Mouse (Mus musculus) cortical plate, adult 2 months (tissue): Measurements from ENCODE around the gene Ptprm. TPM values are rescaled to one million over a fixed set of nuclear protein-coding genes. Genes with fewer than 3 reads are reported as not detected.

Experiments
- H3K27ac ChIP-seq: fragments of 200-500 bp; 2 replicates; pipeline ENCODE4 v1.5.1; 2012; ENCODE audit warnings: low read length, control low read depth, inconsistent platforms; ENCODE audit not compliant: insufficient read depth
- H3K4me1 ChIP-seq: fragments of 200-500 bp; 2 replicates; pipeline ENCODE4 v1.6.1; 2011; ENCODE audit warnings: low read length; ENCODE audit not compliant: control insufficient read depth, insufficient read depth
- H3K4me3 ChIP-seq: fragments of 200-500 bp; 2 replicates; pipeline ENCODE4 v1.5.1; 2011; ENCODE audit warnings: mild to moderate bottlenecking, low read length, control low read depth; ENCODE audit not compliant: insufficient read depth
- CTCF ChIP-seq: fragments of 200-500 bp; IDR thresholded peaks from 2 replicates; pipeline ENCODE4 v1.5.1; 2011; ENCODE audit warnings: mild to moderate bottlenecking, control low read depth, low read length; ENCODE audit not compliant: insufficient read depth; ENCODE audit errors: extremely low read depth
- POLR2A ChIP-seq: fragments of 200-500 bp; IDR thresholded peaks from 2 replicates; pipeline ENCODE4 v1.6.1; 2011; ENCODE audit warnings: mild to moderate bottlenecking, low read length, control low read depth; ENCODE audit not compliant: insufficient read depth; ENCODE audit errors: extremely low read depth
- polyA plus RNA-seq: library from polyadenylated mRNA; depleted of rRNA; stranded (reverse); fragments of >200 nt; gene quantifications from 2 replicates; pipeline ENCODE4 v1.2.3, GENCODE M21; 2012

Ptprm gene
- polyA plus RNA-seq, 1 experiment: 21.8 TPM

DNA sequence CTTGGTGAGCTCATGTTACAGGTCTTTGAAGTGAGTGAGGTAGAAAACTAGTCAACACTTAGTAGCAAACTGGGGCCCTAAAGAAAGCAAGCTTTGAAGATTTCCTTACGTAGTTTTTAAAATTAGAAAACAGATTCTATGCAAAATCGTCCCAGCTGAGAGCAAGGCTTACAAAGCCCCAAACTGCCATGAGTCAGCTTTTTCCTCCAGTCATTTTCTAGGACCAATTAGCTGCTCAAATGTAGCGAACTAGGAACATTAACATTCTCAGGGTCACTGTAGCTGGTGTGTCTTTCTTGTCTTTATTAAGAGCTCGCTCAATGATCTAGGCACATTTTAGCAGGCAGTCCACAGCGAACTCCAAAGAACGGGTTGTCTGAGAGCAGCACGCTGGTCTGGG is 153.1 kb downstream of the Ptprm start:
- no peak overlapping the region for H3K27ac ChIP-seq
- no peak overlapping the region for H3K4me3 ChIP-seq
- TF ChIP-seq POLR2A: no peak
- no peak for TF ChIP-seq CTCF
- peaks cover 3% of the 10 kb centered on the region for H3K4me1 ChIP-seq

DNA sequence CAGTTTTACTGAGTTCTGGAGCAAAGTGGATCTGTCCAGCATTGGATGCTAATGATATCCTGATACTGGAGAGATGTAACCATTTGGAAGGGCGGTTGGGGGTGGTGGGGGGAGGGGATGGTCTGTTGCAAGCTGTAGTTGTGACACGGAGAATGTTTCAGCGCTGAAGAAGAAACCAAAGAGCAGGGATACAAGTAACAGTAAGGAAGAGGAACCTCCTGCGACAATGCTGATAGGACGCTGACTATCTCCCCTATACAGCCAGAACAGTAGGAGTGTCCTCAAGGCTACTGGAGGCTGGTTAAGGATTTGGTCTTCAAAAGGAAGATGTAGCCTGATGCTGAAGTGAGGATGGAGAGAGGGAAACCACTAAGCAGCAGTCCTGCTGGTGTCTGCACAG is 160.5 kb downstream of the Ptprm start:
- no peaks in the 10 kb centered on the region for H3K4me1 ChIP-seq
- no peak for TF ChIP-seq POLR2A
- no peak for TF ChIP-seq CTCF
- no peak overlapping the region for H3K27ac ChIP-seq
- H3K4me3 ChIP-seq: no peak overlapping the region

DNA sequence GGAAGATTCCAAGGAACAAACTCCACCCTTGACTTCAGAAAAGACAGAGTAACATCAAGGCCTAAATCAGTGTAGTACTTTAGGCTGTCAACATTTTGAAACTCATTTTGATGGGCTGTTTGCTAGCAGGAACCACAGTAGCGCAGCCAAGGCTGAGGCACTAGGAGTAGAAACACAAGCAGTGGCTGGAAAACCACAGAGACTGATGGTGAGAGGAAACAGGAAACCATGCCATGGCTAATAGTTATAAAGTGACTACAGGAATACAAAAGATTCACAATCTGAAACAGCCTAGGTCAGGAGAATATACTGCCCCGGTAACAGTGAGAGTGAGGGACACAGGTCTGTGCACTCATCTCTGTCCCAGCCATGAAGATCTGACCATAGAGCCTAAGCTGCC is 165.7 kb downstream of the Ptprm start:
- H3K4me1 ChIP-seq: no peaks in the 10 kb centered on the region
- no peak overlapping the region for H3K27ac ChIP-seq
- H3K4me3 ChIP-seq: no peak overlapping the region
- no peak for TF ChIP-seq CTCF
- TF ChIP-seq POLR2A: no peak

DNA sequence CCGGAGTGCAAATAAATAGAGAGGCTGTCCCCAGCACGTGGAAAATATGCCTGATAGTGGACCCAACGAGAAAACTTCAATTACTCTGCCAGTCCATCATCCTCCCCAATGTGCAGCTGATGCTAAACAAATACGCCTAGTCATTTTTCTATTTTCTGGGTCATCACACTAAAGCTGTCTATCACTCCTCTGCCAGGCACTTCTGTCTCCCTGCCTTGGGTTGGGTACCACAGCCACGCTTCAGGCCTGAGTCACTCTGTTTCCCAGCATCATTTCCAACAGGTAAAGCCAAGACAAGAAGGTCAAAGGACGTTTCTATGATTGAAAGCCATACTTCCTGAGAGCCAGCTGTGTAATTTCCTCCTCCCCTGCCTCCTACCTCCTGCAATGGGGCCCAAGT is 167.4 kb downstream of the Ptprm start:
- TF ChIP-seq POLR2A: no peak
- TF ChIP-seq CTCF: no peak
- Histone ChIP-seq H3K4me1 (no peaks in the 10 kb centered on the region), H3K27ac (no peak overlapping the region), H3K4me3 (no peak overlapping the region)

DNA sequence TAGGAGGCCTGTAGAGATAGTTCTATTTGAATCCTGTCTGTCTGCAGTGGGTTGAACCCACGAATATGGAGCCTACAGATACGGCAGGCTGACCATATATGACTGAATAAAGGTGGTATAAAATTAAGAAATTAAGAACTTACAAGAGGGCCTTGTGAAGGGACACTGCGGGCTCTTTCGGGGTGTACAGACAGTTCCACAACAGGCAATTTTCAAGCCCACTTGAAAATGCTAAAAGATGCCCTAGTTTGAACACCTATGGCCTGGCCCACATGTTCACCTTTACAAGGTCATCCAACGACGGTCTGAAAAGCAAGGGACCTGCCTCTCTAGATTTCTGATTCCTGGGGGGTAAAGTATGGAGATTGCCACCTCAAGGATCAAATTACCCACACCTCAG is 168.3 kb downstream of the Ptprm start:
- Histone ChIP-seq H3K27ac (no peak overlapping the region), H3K4me3 (no peak overlapping the region), H3K4me1 (no peaks in the 10 kb centered on the region)
- TF ChIP-seq POLR2A: no peak
- no peak for TF ChIP-seq CTCF

DNA sequence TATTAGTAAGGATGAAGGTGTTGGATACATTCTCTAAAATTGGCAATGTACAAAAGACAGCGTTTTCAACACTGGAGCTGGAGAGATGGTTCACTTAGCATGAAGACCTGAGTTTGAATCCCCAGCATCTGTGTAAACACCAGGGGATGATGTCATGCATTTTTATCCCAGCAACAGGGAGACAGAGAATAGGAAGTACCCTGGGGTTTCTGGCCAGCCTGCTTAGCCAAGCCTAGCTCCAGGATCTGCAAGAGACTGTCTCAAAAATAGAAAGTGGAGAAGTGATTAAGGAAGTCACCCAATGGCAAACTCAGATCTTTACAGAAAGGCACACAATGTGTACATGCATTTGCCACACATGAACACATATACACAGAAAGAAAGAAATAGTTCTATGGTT is 174.8 kb downstream of the Ptprm start:
- Histone ChIP-seq H3K27ac (no peak overlapping the region), H3K4me3 (no peak overlapping the region), H3K4me1 (no peaks in the 10 kb centered on the region)
- TF ChIP-seq POLR2A (no peak), CTCF (no peak)

DNA sequence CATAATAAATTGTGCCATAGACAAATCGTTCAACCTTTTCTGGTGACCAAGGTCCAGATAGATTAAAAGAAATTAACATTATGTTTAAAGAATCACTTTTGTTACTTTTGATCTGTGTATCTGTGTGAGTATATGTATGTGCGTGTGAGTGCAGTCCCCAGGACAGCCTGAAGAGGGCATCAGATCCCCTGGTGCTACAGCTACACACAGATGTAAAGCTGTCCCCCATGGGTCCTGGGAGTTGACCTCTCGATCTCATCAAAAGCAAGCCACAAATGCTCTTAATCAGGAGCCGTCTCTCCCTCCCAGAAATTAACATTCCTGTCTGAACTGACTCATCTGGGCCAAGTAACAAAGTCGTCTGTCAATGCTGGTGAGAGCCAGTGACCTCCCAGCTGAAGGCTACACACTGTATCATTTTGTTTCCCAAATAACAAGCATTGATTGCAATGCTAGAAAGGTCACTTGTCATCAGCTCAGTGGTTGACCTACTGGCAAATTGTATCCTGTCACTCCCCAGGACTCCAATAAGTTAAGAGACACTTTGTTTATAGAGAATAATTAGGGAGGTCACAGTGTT is 175.5 kb downstream of the Ptprm start:
- Histone ChIP-seq H3K4me1 (no peaks in the 10 kb centered on the region), H3K4me3 (no peak overlapping the region), H3K27ac (no peak overlapping the region)
- TF ChIP-seq CTCF: no peak
- TF ChIP-seq POLR2A: no peak

DNA sequence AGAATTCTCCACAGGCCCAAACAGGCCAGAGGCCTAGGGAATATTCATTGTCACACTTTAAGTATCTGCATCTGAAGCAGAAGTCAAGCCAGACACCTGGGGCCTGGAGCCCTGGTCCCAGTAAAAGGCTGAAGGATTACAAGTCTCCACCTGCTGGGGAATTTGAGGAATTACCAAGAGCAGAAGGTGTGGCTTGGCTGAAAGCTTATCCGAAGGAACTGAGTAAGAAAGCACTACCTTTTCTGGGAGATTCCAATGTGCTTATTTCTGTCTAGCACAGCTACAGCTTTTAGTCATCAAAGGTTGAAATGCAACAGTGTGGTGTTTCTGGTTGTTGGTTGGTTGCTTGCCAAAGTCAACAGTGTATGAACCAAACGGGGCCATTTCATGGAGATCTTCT is 178.4 kb downstream of the Ptprm start:
- Histone ChIP-seq H3K27ac (no peak overlapping the region), H3K4me3 (no peak overlapping the region)
- TF ChIP-seq CTCF: peak; percentile 63
- no peak for TF ChIP-seq POLR2A

DNA sequence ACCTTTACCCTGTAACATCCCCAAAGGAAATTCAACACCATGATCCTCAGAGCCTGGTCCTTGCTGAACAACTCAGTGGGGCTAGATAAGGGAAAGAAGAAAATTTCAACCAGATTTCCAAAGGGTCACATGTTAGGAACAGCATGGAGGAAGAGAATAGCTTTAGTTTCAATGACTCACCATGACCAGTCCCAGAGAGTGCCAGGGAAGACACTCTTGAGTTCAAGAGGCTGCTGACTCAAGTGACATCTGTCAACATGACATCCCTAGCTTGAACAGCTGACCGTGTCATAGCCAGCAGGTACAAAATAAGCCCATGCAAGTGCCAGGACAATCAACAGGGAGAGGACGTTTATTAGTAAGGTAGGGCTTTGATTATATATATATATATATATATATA is 182.9 kb downstream of the Ptprm start:
- TF ChIP-seq CTCF (no peak), POLR2A (no peak)
- no peak overlapping the region for H3K4me3 ChIP-seq
- H3K27ac ChIP-seq: no peak overlapping the region
- H3K4me1 ChIP-seq: no peaks in the 10 kb centered on the region

More for the DNA sequence above, 178.4 kb downstream of the Ptprm start:
- no peaks in the 10 kb centered on the region for H3K4me1 ChIP-seq

DNA sequence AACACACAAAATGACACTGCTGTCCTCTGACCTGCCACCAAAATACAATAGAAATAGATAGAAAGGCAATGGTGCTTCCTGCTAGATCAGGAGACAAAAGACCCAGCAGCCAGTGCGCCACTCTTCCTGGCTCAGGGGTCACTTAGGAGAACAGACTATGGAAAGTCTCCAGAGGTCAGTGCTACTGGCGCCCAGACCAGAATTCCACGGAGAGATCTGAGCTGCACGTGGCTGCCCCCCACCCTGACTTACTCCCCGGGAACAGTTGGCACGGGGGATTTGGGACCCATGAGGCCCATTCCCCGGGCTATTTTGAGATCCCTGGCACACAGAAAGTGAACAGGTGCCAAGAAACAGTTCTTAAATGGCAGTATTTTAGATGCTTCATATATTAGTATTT is 183.6 kb downstream of the Ptprm start:
- no peak overlapping the region for H3K4me3 ChIP-seq
- TF ChIP-seq POLR2A: no peak
- no peak for TF ChIP-seq CTCF
- H3K27ac ChIP-seq: no peak overlapping the region
- no peaks in the 10 kb centered on the region for H3K4me1 ChIP-seq

DNA sequence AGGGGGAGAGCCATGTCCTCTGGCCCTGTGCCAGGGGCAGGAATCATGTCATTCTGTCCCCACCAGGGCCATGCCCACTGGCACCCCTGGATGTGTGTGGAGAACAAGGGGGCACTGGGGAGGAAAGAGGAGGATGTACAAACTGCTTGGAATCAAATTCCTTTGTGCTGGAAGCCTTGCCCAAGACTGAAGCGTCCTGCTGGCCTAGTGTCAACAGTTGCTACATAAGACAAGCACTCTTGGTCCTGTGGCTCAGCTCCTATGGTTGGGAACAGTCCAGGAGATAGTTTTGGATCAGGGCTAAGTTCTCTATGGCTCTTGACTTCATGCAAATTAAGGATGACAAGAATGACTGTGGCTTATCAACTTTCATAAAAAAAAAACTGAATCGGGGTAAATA is 188.4 kb downstream of the Ptprm start:
- no peak overlapping the region for H3K4me3 ChIP-seq
- TF ChIP-seq POLR2A (no peak), CTCF (no peak)
- no peak overlapping the region for H3K27ac ChIP-seq
- H3K4me1 ChIP-seq: no peaks in the 10 kb centered on the region
